Mouse (Mus musculus) testis, adult 2 months (tissue): ENCODE measurements around the gene Scp2d1. TPM values are rescaled to one million over a fixed set of nuclear protein-coding genes. Genes with fewer than 3 reads are reported as not detected.
A peak's percentile ranks its signal among the peaks of the same experiment; 100 is the strongest.

Source experiments
- H3K27ac ChIP-seq: fragments of 200-500 bp; 2 replicates; pipeline ENCODE4 v1.5.1; 2012; ENCODE audit warnings: low read depth, low read length; ENCODE audit not compliant: control insufficient read depth, insufficient read depth
- H3K27me3 ChIP-seq: fragments of 200-500 bp; 2 replicates; pipeline ENCODE4 v1.6.1; 2012; ENCODE audit warnings: mild to moderate bottlenecking, low read length, moderate library complexity; ENCODE audit not compliant: control insufficient read depth, insufficient read depth
- H3K36me3 ChIP-seq: fragments of 200-500 bp; 2 replicates; pipeline ENCODE4 v1.6.1; 2012; ENCODE audit warnings: mild to moderate bottlenecking, low read length; ENCODE audit not compliant: control insufficient read depth, insufficient read depth
- H3K4me1 ChIP-seq: fragments of 200-500 bp; 2 replicates; pipeline ENCODE4 v1.6.1; 2012; ENCODE audit warnings: low read length; ENCODE audit not compliant: control insufficient read depth, insufficient read depth
- H3K4me3 ChIP-seq: fragments of 200-500 bp; 2 replicates; pipeline ENCODE4 v1.5.1; 2012; ENCODE audit warnings: low read depth, mild to moderate bottlenecking, low read length, moderate library complexity, mixed read lengths; ENCODE audit not compliant: control insufficient read depth
- CTCF ChIP-seq: fragments of 200-500 bp; IDR thresholded peaks from 2 replicates; pipeline ENCODE4 v1.5.1; 2012; ENCODE audit warnings: low read depth, mild to moderate bottlenecking, inconsistent platforms, low read length, moderate library complexity; ENCODE audit not compliant: control insufficient read depth, insufficient read depth, insufficient replicate concordance
- POLR2A ChIP-seq: fragments of 200-500 bp; IDR thresholded peaks from 2 replicates; pipeline ENCODE4 v1.6.1; 2012; ENCODE audit warnings: low read depth, mild to moderate bottlenecking, inconsistent platforms, low read length, moderate library complexity; ENCODE audit not compliant: control insufficient read depth
- polyA plus RNA-seq: library from polyadenylated mRNA; depleted of rRNA; stranded (reverse); fragments of >200 nt; gene quantifications from 2 replicates; pipeline ENCODE4 v1.2.3, GENCODE M21; 2012; rRNA removed

The Scp2d1 gene
- polyA plus RNA-seq, 1 experiment, result 289 TPM

GRCm38 (mm10) chr2:144791671-144792294 is 31.7 kb upstream of the Scp2d1 start:
- H3K27ac ChIP-seq, result no peak overlapping the region
- H3K4me1 ChIP-seq, result no peaks in the 10 kb centered on the region
- no peaks in the 10 kb centered on the region for H3K36me3 ChIP-seq
- H3K4me3 ChIP-seq, result no peak overlapping the region
- no peaks in the 10 kb centered on the region for H3K27me3 ChIP-seq
- TF ChIP-seq POLR2A (no peak), CTCF (no peak)

GRCm38 (mm10) chr2:144797515-144797914 is 25.9 kb upstream of the Scp2d1 start:
- H3K4me3 ChIP-seq, result no peak overlapping the region
- no peak for TF ChIP-seq POLR2A
- H3K27ac ChIP-seq, result no peak overlapping the region
- peaks cover 4% of the 10 kb centered on the region for H3K4me1 ChIP-seq
- H3K27me3 ChIP-seq, result no peaks in the 10 kb centered on the region
- no peaks in the 10 kb centered on the region for H3K36me3 ChIP-seq

GRCm38 (mm10) chr2:144807766-144808754 is 15.4 kb upstream of the Scp2d1 start:
- TF ChIP-seq CTCF, result no peak
- no peak for TF ChIP-seq POLR2A
- Histone ChIP-seq H3K4me1 (no peaks in the 10 kb centered on the region), H3K36me3 (no peaks in the 10 kb centered on the region), H3K27me3 (no peaks in the 10 kb centered on the region), H3K4me3 (no peak overlapping the region), H3K27ac (no peak overlapping the region)

- TF ChIP-seq POLR2A (no peak), CTCF (no peak)
- Histone ChIP-seq H3K4me3 (peak overlapping the region; percentile 71), H3K36me3 (no peaks in the 10 kb centered on the region), H3K27ac (no peak overlapping the region), H3K27me3 (no peaks in the 10 kb centered on the region), H3K4me1 (0 out of 2 replicates have a peak, but pooled peaks cover 2% of the 10 kb centered on the region)
These were observed 5.1 kb downstream of the Scp2d1 start for GRCm38 (mm10) chr2:144828457-144828985.

- no peak for TF ChIP-seq POLR2A
- no peak for TF ChIP-seq CTCF
- Histone ChIP-seq H3K27ac (no peak overlapping the region), H3K4me3 (no peak overlapping the region)
These were observed 13.3 kb downstream of the Scp2d1 start for GRCm38 (mm10) chr2:144836667-144837311.

GRCm38 (mm10) chr2:144837312-144837679 is 13.8 kb downstream of the Scp2d1 start:
- Histone ChIP-seq H3K4me1 (no peaks in the 10 kb centered on the region), H3K27me3 (no peaks in the 10 kb centered on the region), H3K4me3 (no peak overlapping the region), H3K27ac (no peak overlapping the region), H3K36me3 (no peaks in the 10 kb centered on the region)
- TF ChIP-seq POLR2A (no peak), CTCF (no peak)

More at GRCm38 (mm10) chr2:144836667-144837311, 13.3 kb downstream of the Scp2d1 start:
- no peaks in the 10 kb centered on the region for H3K36me3 ChIP-seq
- H3K4me1 ChIP-seq, result no peaks in the 10 kb centered on the region
- no peaks in the 10 kb centered on the region for H3K27me3 ChIP-seq

GRCm38 (mm10) chr2:144868827-144869226 is 45.4 kb downstream of the Scp2d1 start:
- no peaks in the 10 kb centered on the region for H3K36me3 ChIP-seq

More at GRCm38 (mm10) chr2:144868827-144869226, 45.4 kb downstream of the Scp2d1 start:
- H3K27ac ChIP-seq, result no peak overlapping the region
- H3K4me1 ChIP-seq, result no peaks in the 10 kb centered on the region
- TF ChIP-seq POLR2A (no peak), CTCF (no peak; the same call in 1 of the 2 replicates)
- no peak overlapping the region for H3K4me3 ChIP-seq
- no peaks in the 10 kb centered on the region for H3K27me3 ChIP-seq

Other genes starting within 250 kb of the Scp2d1 start
- 2.3 and 2.7 TPM in 2 replicates for gene Smim26, start 229.6 kb upstream of the Scp2d1 start, polyA plus RNA-seq
- 11.2 and 11.8 TPM in 2 replicates for gene Dtd1, start 223.8 kb upstream of the Scp2d1 start, polyA plus RNA-seq